Mouse (Mus musculus): ENCODE results near the gene Myh10.

DNA sequence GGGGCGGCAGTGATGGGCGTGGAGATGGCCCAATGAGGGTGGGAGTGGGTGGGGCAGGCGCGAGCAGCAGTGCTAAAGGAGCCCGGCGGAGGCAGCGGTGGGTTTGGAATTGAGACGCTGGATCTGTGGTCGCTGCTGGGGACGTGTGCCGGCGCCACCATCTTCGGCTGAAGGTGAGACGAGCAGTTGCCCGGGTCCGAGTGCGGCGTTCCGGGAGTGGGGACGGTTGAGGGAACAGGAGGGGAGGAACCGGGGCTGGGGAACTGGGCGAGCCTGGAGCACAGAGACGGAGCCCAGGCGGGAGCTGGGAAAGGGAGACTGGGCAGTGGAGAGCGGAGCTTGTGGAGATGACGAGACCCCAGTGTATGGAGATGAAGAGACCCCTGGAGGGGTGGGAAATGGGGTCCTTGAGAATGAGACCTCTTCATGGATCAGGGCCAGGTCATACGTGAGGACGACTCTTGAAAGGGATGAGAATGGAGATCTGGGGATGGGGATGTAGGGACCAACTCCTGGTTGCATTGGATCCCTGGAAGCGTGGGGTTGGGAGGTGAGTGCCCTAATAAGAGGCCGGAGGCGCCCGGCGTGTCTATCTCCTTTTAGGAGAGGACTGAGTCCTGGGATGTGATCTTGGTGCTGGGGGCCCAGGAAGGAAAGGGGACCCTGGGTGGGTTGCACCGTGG is 792 bp downstream of the Myh10 start:
- TF ChIP-seq CTCF (IDR thresholded peaks at IDR 0.05; ENCODE audit: borderline replicate concordance, control insufficient read depth, extremely low read depth, insufficient read depth, low read length, poor library complexity) (no peak), POLR2A (IDR thresholded peaks at IDR 0.05; ENCODE audit: control insufficient read depth, extremely low read depth, insufficient read depth, low read length, poor library complexity) (no peak)

Measured in thymus, adult 2 months (tissue).